Mouse (Mus musculus) olfactory bulb, adult 2 months (tissue): ENCODE results near the gene Snrpn. TPM values are rescaled to one million over a fixed set of nuclear protein-coding genes. Genes with fewer than 3 reads are reported as not detected.
"Not testable (repeated sequence)": the region's sequence is repeated elsewhere in the genome, so short reads cannot be mapped to it uniquely, and the experiment has no call there.

ENCODE experiments used
- H3K27ac ChIP-seq: fragments of 200-500 bp; 2 replicates; pipeline ENCODE4 v1.5.1; 2012; ENCODE audit warnings: low read depth, low read length; ENCODE audit not compliant: insufficient read depth
- H3K4me1 ChIP-seq: fragments of 200-500 bp; 2 replicates; pipeline ENCODE4 v1.6.1; 2012; ENCODE audit warnings: low read length; ENCODE audit not compliant: control insufficient read depth, insufficient read depth
- H3K4me3 ChIP-seq: fragments of 200-500 bp; 2 replicates; pipeline ENCODE4 v1.5.1; 2012; ENCODE audit warnings: mild to moderate bottlenecking, low read depth, low read length, moderate library complexity; ENCODE audit not compliant: insufficient read depth
- CTCF ChIP-seq: fragments of 200-500 bp; IDR thresholded peaks from 2 replicates; pipeline ENCODE4 v1.5.1; 2012; ENCODE audit warnings: low read depth, mild to moderate bottlenecking, low read length, moderate library complexity; ENCODE audit not compliant: insufficient read depth
- POLR2A ChIP-seq: fragments of 200-500 bp; IDR thresholded peaks from 2 replicates; pipeline ENCODE4 v1.6.1; 2012; ENCODE audit warnings: mild to moderate bottlenecking, low read depth, low read length, moderate library complexity; ENCODE audit not compliant: insufficient read depth
- WGBS: fragments of 180-500 bp; shearing (Covaris S2); methylation state at CpG from one replicate; pipeline ENCODE4 v1.1.7; 2018; 5-methylcytosine and 5-hydroxymethylcytosine counted together
- polyA plus RNA-seq: library from polyadenylated mRNA; stranded (reverse); fragments of >200 nt; gene quantifications from 2 replicates; pipeline ENCODE4 v1.2.4, GENCODE M21; 2012; ENCODE audit warnings: low replicate concordance; ENCODE audit not compliant: missing spikeins, insufficient read depth, insufficient read length

The Snrpn gene
- polyA plus RNA-seq, result not detected in 2 replicates

GRCm38 (mm10) chr7:60139742-60140480, at the start of gene Snrpn:
Snrpn (minus strand) TSS chr7:60140219.
- TF ChIP-seq CTCF (no peak), POLR2A (no peak)
- Histone ChIP-seq H3K4me3 (no peak within 1 kb of the TSS), H3K27ac (no peak within 1 kb of the TSS), H3K4me1 (no peaks in the 10 kb centered on the region)
- WGBS, result 47% methylated on average over 4 of the region's 4 CpGs

GRCm38 (mm10) chr7:60170250-60171185, 30.5 kb upstream of the Snrpn start:
- H3K4me3 ChIP-seq, result no peak overlapping the region
- no peak overlapping the region for H3K27ac ChIP-seq
- H3K4me1 ChIP-seq, result no peaks in the 10 kb centered on the region
- 54% methylated on average over 5 of the region's 5 CpGs for WGBS
- TF ChIP-seq CTCF (no peak), POLR2A (no peak)

GRCm38 (mm10) chr7:60125332-60125731, 14.7 kb downstream of the Snrpn start:
- Histone ChIP-seq H3K4me3 (no peak overlapping the region), H3K4me1 (no peaks in the 10 kb centered on the region), H3K27ac (no peak overlapping the region)
- TF ChIP-seq CTCF (no peak), POLR2A (no peak)
- WGBS, result 77% methylated on average over 7 of the region's 7 CpGs

GRCm38 (mm10) chr7:60123086-60123624, 16.9 kb downstream of the Snrpn start:
- H3K27ac ChIP-seq, H3K4me3 ChIP-seq, H3K4me1 ChIP-seq: not testable (repeated sequence)
- WGBS, result 61% methylated on average over 3 of the region's 3 CpGs

- WGBS, result 65% methylated on average over 2 of the region's 2 CpGs
- H3K4me3 ChIP-seq, result no peak overlapping the region
- no peak for TF ChIP-seq CTCF
- TF ChIP-seq POLR2A, result no peak
- H3K27ac ChIP-seq, result no peak overlapping the region
- no peaks in the 10 kb centered on the region for H3K4me1 ChIP-seq
Observed at GRCm38 (mm10) chr7:60122434-60123085, 17.5 kb downstream of the Snrpn start.

GRCm38 (mm10) chr7:60097154-60097859, 42.7 kb downstream of the Snrpn start:
- H3K27ac ChIP-seq, result no peak overlapping the region
- no peaks in the 10 kb centered on the region for H3K4me1 ChIP-seq
- no peak for TF ChIP-seq CTCF
- no peak for TF ChIP-seq POLR2A
- no peak overlapping the region for H3K4me3 ChIP-seq
- whole genome bisulfite sequencing, result 44% methylated on average over 3 of the region's 3 CpGs

- no peak overlapping the region for H3K27ac ChIP-seq
- no peaks in the 10 kb centered on the region for H3K4me1 ChIP-seq
- H3K4me3 ChIP-seq, result no peak overlapping the region
- WGBS, result 50% methylated on average over 2 of the region's 2 CpGs
- no peak for TF ChIP-seq CTCF
- TF ChIP-seq POLR2A, result no peak
Observed at GRCm38 (mm10) chr7:60076301-60076700, 63.7 kb downstream of the Snrpn start.

- no peaks in the 10 kb centered on the region for H3K4me1 ChIP-seq
- WGBS, result 58% methylated on average over 6 of the region's 6 CpGs
- no peak overlapping the region for H3K27ac ChIP-seq
- TF ChIP-seq POLR2A (no peak), CTCF (no peak)
- no peak overlapping the region for H3K4me3 ChIP-seq
Observed at GRCm38 (mm10) chr7:60047481-60048201, 92.4 kb downstream of the Snrpn start.
